Mouse (Mus musculus): ENCODE results near the gene Mbnl2.
A peak's percentile ranks its signal among the peaks of the same experiment; 100 is the strongest.

The Mbnl2 gene

DNA sequence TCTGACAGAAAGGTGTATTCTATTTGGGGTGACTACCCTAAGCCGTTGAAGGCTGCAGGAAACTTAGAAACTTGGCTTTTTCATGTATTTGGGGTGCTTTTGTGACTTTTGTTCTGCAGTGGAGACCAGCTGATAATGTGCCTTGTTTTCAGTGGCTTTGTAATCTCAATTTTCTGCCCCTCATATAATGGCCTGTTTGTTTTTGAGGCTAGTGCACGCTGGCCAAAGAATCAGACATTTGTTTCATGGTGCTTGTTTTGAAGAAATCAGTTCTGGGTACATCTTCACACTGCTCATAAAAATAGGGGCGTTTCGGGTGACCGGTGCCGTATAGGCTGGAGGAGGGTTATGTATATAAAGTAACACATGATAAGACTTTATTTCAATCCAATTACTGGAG, 22.4 kb downstream of the Mbnl2 start:
- no peak for DNase-seq

DNA sequence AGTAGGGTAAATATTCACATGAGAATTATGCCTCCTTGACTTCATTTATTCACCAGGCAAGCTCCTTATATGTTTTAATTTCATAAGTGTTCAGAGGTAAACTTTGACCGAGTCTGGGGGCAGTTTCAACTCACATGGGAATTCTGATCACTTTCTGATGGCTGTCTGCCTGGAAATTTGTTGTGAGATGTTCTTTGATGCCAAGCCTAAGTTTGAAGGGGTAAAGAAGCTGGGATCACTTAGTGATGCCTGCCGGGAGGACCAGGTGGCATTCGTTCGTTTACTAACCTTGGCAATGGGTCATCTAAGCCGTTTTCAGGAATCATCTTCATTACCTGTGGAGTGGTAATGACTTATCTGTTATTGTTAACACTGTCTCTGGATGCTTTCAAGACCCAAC, 23.0 kb downstream of the Mbnl2 start:
- DNase-seq: no peak

DNA sequence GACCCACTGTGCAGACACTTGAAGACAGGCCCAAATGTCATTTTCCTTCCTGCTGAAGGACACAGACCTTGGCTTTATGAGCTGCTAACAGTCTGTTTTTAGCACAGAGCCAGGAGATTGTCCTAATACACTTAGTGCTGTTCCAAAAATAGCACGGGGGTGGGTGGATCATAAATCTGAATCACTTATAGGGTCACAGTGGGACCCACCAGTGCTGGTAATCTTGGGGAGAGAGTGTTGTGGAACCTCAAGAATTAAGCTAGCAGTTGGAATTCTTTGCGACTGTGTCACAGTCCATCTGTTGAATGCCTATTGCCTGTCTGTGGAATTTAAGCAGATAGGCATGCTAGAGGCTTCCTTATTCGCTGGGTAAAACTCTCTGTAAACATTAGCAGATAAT, 24.2 kb downstream of the Mbnl2 start:
- no peak for DNase-seq

DNA sequence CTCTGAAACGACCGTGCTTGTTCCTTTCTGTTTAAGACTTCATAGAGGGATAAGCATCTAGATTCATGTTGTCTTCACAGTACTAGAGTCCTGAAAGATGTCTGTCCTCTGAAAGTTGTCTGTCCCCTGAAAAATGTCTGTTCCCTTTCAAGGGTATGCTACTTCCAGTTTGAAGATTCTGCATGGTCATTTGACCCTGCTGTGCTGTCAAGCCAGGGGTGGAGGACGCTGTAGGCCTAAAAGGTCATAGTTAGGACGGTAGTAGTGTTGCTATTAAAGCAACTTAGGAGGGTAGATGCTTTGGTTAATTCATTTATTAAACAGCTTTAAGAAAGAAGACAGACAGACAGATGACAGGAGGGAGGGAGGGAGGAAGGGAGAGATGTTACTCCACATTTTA, 24.7 kb downstream of the Mbnl2 start:
- DNase-seq: no peak

DNA sequence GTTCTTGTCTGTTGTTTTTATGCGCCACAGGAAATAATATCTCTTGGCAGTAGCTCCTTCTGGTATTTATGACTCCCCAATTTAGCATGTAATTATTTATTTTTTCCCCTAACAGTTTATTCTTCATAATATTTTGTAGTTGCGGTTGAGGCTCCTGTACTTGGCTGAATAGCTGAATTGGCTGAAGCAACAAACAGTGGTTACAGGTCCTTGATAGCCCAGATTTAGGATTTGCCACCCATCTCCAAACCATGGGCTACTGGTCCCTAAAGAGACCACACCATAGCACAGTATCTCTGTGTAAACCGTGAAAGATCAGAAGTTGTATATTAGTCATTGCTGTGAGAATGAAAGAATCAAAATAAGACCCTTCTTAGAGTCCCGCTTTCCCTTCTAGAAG, 25.3 kb downstream of the Mbnl2 start:
- no peak for DNase-seq

DNA sequence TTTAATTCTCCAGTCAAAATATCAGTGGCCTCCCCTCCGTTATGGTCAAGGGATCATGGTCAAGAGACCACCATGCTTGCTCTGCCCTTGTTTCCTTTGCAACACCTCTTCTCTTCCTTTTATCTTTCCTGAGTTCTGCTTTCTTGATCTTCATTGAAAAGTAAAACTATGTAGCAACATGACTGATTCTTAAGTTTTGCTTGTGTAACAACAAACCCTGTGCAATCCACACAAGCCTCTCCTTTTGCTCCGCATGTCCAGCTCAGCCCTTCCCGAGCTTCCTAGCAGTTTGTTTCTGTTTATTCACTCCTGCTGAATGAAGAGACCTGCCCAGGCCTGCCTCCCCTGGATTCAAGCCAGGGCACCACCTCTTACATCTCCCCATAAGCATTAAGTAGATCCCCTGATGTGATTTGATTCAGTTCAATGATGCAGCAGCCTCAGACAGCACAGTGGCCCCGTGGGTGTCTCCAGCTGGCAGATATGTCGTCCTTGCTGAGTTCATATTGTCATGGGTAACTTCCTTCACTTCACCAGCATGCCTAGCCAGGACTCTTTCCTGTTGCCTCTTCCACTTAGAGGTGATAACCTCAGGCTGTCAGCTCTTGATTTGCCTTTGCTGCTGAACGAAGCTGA, 27.6 kb downstream of the Mbnl2 start:
- DNase-seq: peak; percentile 50 to 57

DNA sequence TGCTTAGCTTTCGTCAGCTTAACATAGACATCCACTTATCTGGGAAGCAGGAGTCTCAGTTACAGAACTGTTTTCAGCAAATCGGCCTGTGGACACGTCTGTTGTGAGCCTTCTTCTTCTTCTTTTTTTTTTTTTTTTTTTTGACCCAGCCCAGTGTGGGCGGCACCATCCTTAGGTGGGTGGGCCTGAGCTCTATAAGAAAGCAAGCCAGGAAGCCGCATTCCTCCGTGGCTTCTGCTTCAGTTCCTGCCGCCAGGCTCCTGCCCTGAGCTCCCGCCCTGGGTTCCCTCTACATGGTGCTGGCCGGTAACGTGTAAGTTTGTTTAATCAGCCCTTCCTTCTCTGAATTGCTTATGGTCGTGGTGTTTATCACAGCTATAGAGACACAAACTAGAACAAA, 30.8 kb downstream of the Mbnl2 start:
- DNase-seq: no peak

DNA sequence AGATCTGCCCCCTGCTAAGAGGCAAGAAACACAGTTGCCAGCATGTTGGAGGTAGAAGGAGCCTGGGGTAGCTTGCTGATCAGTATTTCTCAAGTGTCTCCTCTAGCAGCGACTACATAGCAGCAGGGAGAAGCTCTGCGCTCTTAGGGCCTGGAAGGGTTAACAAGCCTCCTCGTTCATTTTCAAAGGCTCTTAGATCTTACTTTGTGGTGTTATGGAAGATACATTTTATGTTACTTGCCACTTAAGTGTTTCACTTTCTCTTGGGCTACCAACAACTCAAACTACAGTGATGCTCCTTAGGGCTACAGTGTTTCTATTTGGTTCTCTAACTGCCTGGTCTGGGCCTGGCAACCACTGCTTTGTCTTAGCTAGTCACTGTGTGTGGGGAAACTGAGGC, 31.9 kb downstream of the Mbnl2 start:
- no peak for DNase-seq

DNA sequence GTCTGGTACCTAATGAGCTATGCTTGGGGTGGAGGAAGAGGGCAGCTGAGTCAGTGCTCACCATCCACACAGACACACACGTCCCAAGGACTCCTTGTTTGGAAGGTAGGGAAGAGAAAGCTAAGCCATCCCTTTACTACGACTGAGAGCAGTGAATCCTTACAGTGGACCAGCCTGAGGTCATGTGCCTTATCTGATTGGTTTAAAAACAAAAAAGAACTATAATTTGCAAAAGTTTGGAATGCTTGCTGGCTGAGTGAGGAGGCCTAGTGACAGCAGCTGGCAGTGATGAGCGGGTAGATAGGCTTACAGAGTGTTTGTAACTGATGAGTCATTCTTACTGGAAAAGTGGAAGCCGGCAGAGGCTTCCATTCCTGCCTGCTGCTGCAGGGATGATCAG, 32.5 kb downstream of the Mbnl2 start:
- DNase-seq: no peak

DNA sequence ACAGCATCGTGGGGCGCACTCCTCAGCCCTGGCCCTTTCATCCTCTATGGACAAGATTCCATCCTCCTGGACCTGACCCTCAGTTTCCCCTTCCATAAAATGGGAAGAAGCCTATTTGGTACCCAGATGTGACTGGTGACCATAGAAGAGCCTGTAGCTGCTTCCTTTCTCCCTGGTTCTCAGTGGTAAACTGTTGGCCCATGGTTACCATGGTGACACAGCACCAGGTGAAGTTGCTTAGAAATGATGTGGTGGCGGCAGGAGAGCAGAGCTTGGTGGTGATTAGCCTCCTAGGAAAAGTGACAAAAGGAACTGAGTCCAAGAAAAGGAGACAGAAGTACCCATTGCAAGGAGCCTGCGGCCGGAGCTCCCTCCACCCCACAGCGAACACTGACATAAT, 34.2 kb downstream of the Mbnl2 start:
- DNase-seq: no peak

DNA sequence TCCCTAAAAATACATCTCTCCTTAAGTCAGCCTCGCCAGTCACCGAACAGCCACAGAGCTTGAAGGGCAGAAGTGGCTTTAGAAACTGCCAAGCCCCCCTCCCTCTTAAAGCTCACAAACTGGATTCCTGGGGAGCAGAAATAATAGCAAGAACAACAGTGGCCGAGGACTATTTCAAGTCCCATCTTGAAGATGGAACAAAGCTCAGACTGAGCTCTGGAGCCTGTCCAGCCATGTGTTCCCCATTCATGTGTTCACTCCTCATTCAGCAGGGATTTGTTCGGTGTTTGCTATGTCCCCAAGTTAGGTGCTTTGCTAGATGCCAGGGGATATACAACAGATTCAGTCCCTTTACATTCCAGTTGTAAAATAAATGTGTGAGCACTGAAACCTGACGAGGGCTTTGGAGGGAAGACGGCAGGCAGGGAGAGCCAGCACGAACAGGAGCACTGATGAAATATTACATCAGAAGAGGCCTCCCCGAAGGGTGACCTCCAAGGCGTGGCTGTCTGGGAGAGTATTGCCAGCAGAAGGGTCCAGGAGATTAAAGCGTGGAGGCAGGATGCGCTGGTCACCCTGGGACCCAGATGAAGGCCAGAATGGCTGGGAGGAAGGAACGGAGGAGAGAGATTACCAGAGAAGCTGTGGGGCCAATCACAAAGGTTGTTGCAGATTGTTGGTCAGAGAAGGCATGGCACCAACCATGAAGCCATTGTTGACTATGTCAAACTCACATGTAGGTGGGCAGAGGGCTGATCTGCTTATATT, 36.0 kb downstream of the Mbnl2 start:
- no peak for DNase-seq

DNA sequence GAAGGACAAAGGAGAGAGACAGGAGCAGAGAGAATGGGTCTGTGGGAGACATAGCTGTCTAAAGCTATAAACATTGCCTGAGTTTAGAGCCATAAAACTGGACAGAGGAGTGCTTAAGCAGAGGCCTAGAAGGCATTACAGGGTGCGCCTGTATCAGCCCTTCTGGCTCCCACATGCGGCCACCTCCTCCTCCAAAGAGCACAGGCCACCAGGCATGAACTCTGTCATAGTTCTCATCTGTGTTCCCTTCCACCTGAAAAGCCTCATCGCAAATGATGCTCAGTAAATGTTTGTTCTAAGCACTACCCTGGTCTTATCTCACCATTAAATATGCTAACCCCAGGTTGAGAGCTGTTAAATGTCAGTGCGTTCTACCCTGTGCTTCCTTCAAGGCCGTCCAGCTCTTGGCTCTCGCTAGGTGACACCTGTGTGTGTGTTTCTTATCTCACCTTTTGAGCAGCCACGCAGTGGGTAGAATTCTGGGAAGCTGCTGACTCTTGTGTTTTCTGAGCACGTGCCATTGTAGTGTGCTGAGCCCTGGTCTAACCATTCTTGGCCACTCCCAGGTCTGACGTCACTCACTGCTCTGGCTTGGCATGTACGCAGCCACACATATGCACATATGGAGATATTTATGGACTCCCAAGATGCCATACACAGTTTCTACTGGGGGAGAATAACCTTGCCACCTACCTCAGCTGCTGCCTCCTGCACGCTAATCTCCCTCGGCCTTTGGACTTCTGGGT, 37.4 kb downstream of the Mbnl2 start:
- peak in 1 of 2 experiments; percentile 30 for DNase-seq

DNA sequence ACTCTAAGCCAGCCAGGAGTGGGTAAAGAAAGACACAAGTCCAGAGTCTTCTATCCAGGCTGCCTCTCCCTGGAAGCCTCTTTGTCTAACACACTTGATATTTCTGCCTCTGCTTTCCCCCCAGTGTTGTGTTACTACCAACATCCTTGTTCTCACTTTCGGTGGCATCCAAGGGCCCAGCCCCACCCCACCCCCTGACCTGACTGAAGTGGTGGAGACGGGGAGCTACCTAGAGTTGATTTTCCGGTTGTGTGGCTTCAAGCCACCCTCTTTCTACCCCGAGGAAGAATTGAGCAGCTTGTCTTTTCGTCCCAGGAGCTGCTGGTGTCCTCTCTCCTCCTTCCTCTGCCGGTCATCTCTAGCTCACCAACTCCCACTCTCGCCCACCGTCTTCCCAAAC, 38.0 kb downstream of the Mbnl2 start:
- no peak for DNase-seq

DNA sequence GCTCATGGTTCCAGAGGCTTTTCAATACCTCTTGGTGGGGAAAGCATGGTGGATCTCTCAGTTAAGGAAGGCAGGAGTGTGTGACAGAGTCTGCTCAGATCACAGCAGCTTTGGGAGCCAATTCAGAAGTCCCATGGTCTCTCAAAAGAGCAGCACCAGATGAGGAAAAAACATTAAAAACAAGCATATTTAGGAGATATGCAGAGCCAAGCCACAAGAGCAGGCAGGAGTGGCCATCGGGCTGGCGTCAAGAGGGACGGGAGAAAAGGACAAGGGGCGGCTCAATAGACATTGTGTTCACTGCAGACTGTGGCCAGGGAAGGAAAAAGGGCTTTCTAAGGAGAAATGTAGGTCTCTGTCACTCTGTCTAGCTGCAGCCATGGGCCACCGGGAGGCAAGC, 40.3 kb downstream of the Mbnl2 start:
- DNase-seq: no peak

DNA sequence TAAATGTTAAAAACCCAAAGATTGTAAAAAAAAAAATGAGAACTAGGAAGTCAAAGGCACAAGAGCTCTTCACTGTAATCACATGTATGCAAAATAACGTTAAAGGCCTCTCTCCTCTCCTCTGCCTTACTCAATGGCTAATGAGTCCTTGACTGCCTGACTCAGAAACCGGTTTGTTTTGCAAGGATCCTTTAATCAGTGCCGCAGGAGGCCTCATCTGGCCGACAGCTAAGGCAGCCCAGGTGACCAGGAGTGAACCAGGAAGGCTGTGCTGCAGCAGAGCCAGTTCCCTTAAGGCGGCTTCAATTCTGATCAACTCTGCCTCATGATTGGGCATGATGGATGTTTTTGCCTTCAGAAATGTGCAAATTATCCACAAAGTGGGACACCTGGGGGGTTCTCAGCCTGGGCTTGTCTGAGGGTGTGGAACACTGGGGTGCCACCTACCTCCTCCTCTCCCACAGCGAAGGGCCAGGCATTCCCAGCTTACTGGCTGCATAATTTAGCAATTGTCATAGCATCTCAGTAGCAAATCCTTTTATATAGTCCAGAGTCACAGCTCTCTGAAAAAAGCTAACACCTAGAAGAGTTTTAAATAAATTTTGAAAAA, 43.0 kb downstream of the Mbnl2 start:
- DNase-seq: no peak

DNA sequence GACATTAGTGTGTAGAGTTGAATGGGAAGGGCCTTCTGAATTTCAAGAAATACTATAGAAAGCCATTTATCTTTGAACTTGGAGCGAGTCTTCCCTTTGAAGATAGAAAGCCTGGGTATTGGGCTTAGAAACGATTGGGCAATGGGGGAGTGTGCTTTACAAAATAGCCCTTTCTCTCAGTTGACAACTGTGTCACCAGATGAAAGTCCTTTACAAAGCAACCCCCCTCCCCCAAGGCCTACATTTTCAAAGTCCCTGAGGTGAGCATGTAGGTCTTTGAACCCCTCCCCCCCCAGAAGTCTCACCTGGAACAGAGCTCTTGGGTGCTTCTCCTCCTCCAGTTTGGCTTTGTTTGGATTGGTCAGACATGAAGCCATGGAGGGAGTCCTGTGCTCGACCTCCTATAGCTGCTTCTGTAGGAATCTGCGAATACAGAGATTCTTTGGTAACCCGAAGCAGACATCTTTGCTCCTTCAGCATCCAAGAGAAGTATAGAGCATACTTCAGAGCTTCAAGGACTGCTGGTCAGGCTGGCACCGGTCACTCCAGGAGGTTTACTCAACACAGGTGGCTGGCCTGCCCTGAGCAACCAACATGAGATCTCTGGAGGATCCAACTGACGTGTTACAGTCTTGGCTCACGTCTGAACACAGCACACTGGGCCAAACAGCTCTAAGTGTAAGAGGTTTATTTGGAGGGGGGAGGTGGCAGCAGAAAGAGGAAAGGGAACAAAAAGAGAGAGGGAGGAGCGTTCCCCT, 43.7 kb downstream of the Mbnl2 start:
- no peak for DNase-seq

DNA sequence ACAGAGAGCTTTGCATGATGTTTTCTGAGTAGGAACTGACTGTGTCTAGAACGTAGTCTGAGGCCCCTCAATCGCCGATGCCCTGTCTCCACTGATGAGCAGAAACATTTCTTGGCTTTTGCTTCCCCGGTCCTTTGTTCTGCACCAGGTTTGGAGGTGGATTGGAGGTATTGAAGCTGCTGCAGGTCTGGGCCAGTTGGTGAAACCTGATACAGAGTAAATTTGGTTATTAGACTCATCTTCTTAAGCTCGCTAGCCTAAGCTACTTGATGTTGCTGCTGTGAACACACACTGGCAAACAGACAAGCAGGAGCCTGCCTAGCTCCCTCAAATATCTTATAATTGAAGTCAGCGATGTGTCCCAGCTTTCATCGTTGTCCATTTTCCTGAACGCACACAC, 46.6 kb downstream of the Mbnl2 start:
- DNase-seq: no peak

DNA sequence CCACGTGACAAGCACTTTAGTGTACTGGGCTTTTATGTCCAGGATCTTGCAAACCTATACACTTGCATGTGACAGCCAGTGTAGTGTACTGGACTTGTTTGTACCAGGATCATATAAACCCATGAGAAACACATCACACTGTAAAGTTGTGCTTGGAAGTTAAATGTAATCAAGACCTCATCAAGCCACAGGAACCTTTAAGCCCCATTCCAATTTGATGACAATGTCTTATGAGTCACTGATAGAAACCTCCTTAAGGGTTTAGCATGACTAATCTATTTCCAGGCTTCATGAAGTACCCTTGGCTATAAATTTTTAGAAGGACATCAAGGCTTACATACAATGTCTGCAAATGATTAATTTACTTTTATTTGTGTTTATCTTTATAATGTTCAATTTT, 47.6 kb downstream of the Mbnl2 start:
- no peak for DNase-seq

DNA sequence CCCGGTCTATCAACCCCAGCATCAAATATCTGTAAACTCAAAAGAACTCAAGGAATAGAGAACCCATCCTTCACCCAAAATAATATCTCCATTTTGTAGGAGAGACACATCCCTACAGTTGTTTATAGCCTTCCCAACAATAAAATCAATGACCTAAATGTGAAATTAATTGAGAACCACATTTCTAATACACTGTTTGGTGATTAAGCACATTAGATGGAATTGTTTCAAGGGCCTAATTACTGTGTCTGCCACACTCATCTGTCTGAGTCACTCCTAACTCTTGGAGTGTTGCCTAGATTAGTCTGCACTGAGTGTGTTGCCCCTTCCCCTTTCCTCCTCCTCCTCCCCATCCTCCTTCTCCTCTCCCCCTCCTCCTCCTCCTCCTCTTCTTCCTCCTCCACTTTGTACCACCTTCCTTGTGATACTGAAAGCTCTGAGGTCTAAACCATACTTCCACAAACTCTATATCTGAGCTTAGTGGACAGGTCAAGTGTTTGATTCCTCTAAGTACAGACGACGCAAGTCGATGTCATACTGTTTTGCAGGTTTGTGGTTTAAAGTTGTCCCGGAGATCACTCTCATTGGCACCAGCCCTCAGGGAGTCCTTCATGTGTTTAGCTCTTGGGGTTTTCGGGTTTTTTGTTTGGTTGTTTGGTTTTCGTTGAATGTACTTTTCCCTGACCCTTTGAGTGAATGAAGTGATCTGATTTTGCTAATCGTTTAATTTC, 48.8 kb downstream of the Mbnl2 start:
- DNase-seq: no peak

DNA sequence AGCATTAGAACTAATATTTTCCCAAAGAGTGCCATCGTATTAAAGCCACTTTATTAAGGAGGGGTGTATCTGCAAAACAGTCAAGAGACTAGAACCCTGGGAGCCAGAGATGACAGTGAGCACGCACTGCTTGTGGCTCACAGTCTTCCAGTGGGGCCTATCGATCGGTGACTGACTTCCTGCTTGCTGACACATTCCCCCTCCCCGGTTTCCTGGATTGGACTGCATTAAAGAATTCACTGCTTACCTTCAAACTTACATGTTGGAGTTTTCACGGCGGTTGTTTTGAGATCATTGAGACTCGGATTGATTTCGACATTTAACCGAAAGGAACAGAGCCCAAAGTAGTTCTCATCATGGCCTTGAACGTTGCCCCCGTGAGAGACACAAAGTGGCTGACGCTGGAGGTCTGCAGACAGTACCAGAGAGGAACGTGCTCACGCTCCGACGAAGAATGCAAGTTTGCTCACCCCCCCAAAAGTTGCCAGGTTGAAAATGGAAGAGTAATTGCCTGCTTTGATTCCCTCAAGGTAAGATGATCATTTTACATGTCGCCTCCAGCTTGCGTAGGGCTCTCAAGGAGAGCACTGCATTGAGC, 49.5 kb downstream of the Mbnl2 start:
- no peak for DNase-seq

DNA sequence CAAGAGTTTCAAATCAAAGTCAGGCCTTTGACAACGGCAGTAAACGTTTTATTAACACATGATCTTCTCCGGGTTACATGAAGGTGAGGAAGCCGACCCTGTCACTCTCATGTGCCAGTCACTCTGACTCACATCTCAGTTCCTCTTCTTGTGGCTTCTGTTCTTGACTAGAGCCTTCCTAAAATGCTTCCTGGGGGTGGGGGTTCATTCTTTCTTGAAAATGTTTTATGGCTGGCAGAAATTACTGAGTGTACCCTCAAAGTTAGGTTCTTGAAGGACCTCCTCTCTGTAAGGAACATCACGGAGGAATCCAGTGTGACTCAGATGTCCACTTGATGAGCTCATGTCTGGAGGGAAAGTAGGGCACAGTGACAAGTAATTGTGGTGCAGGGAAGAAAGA, 50.2 kb downstream of the Mbnl2 start:
- no peak for DNase-seq

DNA sequence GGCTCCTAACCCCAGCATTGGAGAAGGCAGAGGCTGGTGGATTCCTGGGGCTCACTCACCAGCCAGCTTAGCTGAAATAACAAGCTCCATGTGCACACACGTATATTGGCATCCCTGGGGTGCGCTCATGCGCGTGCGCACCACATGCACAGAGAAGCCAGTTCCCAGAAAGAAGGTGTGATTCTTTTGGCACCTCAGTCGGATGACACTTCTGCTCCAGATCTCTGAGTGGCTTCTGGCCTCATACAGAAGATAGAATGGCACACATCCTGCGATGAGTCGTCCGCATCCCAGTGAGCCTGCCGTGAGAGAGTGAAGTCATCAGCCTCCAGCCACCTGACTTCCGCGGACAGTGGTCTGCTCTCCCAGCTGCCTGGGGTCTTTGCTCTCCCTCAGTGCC, 55.0 kb downstream of the Mbnl2 start:
- DNase-seq: peak; percentile 67 to 73

Data from cerebellum, postnatal 14 days (tissue).